Mouse (Mus musculus): ENCODE data around the gene Stk24. TPM values are rescaled to one million over a fixed set of nuclear protein-coding genes. Genes with fewer than 3 reads are reported as not detected.
A peak's percentile ranks its signal among the peaks of the same experiment; 100 is the strongest.

The Stk24 gene
- total and polyA plus RNA-seq, 3 experiments: 62.5 to 79.3 TPM; not detected in 1

GRCm38 (mm10) chr14:121365390-121365789 lies 14.4 kb downstream of the Stk24 start:
- Histone ChIP-seq H3K4me3 (ENCODE audit: control insufficient read depth in 1 of 2, insufficient read depth in 1 of 2, low read depth in 2 of 2, low read length in 2 of 2) (peak overlapping the region in 1 of 2 experiments; percentile 40; a peak in 2 of 4 replicates), H3K36me3 (ENCODE audit: control insufficient read depth in 1 of 2, insufficient read depth in 2 of 2, low read length in 2 of 2) (peaks cover 0 to 70% of the 10 kb centered on the region in 2 experiments; a peak in 3 of 4 replicates), H3K27me3 (ENCODE audit: control insufficient read depth in 1 of 2, insufficient read depth in 2 of 2, low read length in 2 of 2) (no peaks in the 10 kb centered on the region), H3K4me1 (ENCODE audit: control insufficient read depth in 1 of 2, insufficient read depth in 2 of 2, low read length in 2 of 2) (peaks cover 35 to 79% of the 10 kb centered on the region in 2 experiments), H3K79me2 (ENCODE audit: control insufficient read depth, insufficient read depth, low read length, poor library complexity) (peaks cover 89% of the 10 kb centered on the region), H3K9ac (ENCODE audit: control insufficient read depth, low read depth, low read length, poor library complexity, severe bottlenecking) (peak overlapping the region; percentile 66), H3K9me3 (replicated peaks; ENCODE audit: insufficient read depth, low read length) (no peaks in the 10 kb centered on the region), H3K27ac (ENCODE audit: control insufficient read depth, low read depth, low read length) (peak overlapping the region; percentile 91)
- DNase-seq (ENCODE audit: low read depth, low spot score): peak; percentile 91
- TF ChIP-seq ZC3H11A (IDR thresholded peaks at IDR 0.05; ENCODE audit: low read depth, low read length): no peak
- TF ChIP-seq TCF12 (IDR thresholded peaks at IDR 0.05; ENCODE audit: low read depth, low read length): peak; percentile 95
- no peak for TF ChIP-seq SMC3 (IDR thresholded peaks at IDR 0.05; ENCODE audit: low read depth, low read length)
- TF ChIP-seq TAL1 (IDR thresholded peaks at IDR 0.05; ENCODE audit: low read length): peak; percentile 89
- TF ChIP-seq ZMIZ1 (IDR thresholded peaks at IDR 0.05; ENCODE audit: low read depth, low read length): no peak
- TF ChIP-seq TBP (IDR thresholded peaks at IDR 0.05; ENCODE audit: low read depth, low read length): peak; percentile 39; the same call in 1 of the 2 replicates
- peak; percentile 90 for TF ChIP-seq ETS1 (IDR thresholded peaks at IDR 0.05; ENCODE audit: low read depth, low read length)
- peak; percentile 32; the same call in 1 of the 2 replicates for TF ChIP-seq HCFC1 (IDR thresholded peaks at IDR 0.05; ENCODE audit: low read depth, low read length)
- no peak for TF ChIP-seq USF1 (IDR thresholded peaks at IDR 0.05; ENCODE audit: low read depth, low read length)
- TF ChIP-seq EP300 (IDR thresholded peaks at IDR 0.05; ENCODE audit: low read depth in 1 of 2, low read length in 2 of 2): peak; percentile 94 to 95
- TF ChIP-seq RCOR1 (IDR thresholded peaks at IDR 0.05; ENCODE audit: low read depth, low read length): peak; percentile 76
- no peak for TF ChIP-seq JUND (IDR thresholded peaks at IDR 0.05; ENCODE audit: low read depth, low read length)
- no peak for TF ChIP-seq MAFK (IDR thresholded peaks at IDR 0.05; ENCODE audit: borderline replicate concordance, low read depth, low read length)
- TF ChIP-seq UBTF (IDR thresholded peaks at IDR 0.05; ENCODE audit: borderline replicate concordance, insufficient read depth, low read depth, low read length): no peak
- TF ChIP-seq GATA1 (IDR thresholded peaks at IDR 0.05; ENCODE audit: low read depth, low read length): peak; percentile 94
- TF ChIP-seq MXI1 (IDR thresholded peaks at IDR 0.05; ENCODE audit: low read depth, low read length): peak; percentile 90
- TF ChIP-seq MYC (IDR thresholded peaks at IDR 0.05; ENCODE audit: low read depth, low read length): peak; percentile 79
- peak; percentile 81 for TF ChIP-seq MAX (IDR thresholded peaks at IDR 0.05; ENCODE audit: low read length)
- TF ChIP-seq SIN3A (IDR thresholded peaks at IDR 0.05; ENCODE audit: low read length): peak; percentile 88
- TF ChIP-seq MAZ (IDR thresholded peaks at IDR 0.05; ENCODE audit: low read depth, low read length): no peak; the same call in 1 of the 2 replicates
- TF ChIP-seq POLR2A (IDR thresholded peaks at IDR 0.05; ENCODE audit: control insufficient read depth in 1 of 2, insufficient read depth in 1 of 2, low read depth in 1 of 2, low read length in 2 of 2, poor library complexity in 1 of 2): no peak; a peak in 1 of 4 replicates

DNA sequence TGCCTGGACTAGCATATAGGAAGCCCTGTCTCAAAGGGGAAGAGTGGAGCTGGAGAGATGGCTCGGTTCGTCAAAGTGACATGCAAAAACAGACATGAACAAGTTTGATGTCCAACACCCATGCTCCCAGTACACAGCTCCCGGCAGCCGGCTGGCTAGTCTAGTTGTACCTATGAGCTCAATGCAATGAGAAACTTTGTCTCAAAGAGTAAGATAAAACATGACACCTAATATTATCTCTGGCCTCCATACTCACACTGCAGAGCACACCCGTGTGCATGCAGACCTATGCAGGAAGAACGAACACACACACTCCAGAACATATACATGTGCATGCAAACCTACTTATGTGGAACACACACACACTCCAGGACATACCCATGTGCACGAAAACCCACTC lies 15.5 kb downstream of the Stk24 start:
- H3K4me3 ChIP-seq (ENCODE audit: control insufficient read depth in 1 of 2, insufficient read depth in 1 of 2, low read depth in 2 of 2, low read length in 2 of 2): no peak overlapping the region
- H3K4me1 ChIP-seq (ENCODE audit: control insufficient read depth in 1 of 2, insufficient read depth in 2 of 2, low read length in 2 of 2): peaks cover 39 to 81% of the 10 kb centered on the region in 2 experiments
- peaks cover 0 to 71% of the 10 kb centered on the region in 2 experiments; a peak in 3 of 4 replicates for H3K36me3 ChIP-seq (ENCODE audit: control insufficient read depth in 1 of 2, insufficient read depth in 2 of 2, low read length in 2 of 2)

More for the DNA sequence above, 15.5 kb downstream of the Stk24 start:
- Histone ChIP-seq H3K9me3 (replicated peaks; ENCODE audit: insufficient read depth, low read length) (no peaks in the 10 kb centered on the region), H3K9ac (ENCODE audit: control insufficient read depth, low read depth, low read length, poor library complexity, severe bottlenecking) (no peak overlapping the region), H3K27me3 (ENCODE audit: control insufficient read depth in 1 of 2, insufficient read depth in 2 of 2, low read length in 2 of 2) (no peaks in the 10 kb centered on the region), H3K79me2 (ENCODE audit: control insufficient read depth, insufficient read depth, low read length, poor library complexity) (peaks cover 80% of the 10 kb centered on the region), H3K27ac (ENCODE audit: control insufficient read depth, low read depth, low read length) (peak overlapping the region; percentile 91)
- TF ChIP-seq MAX (IDR thresholded peaks at IDR 0.05; ENCODE audit: low read length): no peak
- TF ChIP-seq MXI1 (IDR thresholded peaks at IDR 0.05; ENCODE audit: low read depth, low read length): peak; percentile 35; the same call in 1 of the 2 replicates
- no peak for TF ChIP-seq RAD21 (IDR thresholded peaks at IDR 0.05; ENCODE audit: low read depth, low read length)
- 0 out of 2 replicates have a peak, but pooled peaks have one; percentile 25 for TF ChIP-seq GATA1 (IDR thresholded peaks at IDR 0.05; ENCODE audit: low read depth, low read length)
- no peak for TF ChIP-seq POLR2AphosphoS2 (IDR thresholded peaks at IDR 0.05; ENCODE audit: low read length)
- peak; percentile 30 for TF ChIP-seq TAL1 (IDR thresholded peaks at IDR 0.05; ENCODE audit: low read length)
- TF ChIP-seq UBTF (IDR thresholded peaks at IDR 0.05; ENCODE audit: borderline replicate concordance, insufficient read depth, low read depth, low read length): no peak
- TF ChIP-seq TCF12 (IDR thresholded peaks at IDR 0.05; ENCODE audit: low read depth, low read length): peak; percentile 16; the same call in 1 of the 2 replicates
- TF ChIP-seq MAZ (IDR thresholded peaks at IDR 0.05; ENCODE audit: low read depth, low read length): no peak
- TF ChIP-seq USF1 (IDR thresholded peaks at IDR 0.05; ENCODE audit: low read depth, low read length): no peak
- no peak for TF ChIP-seq ZNF384 (IDR thresholded peaks at IDR 0.05; ENCODE audit: low read depth, low read length)
- TF ChIP-seq ETS1 (IDR thresholded peaks at IDR 0.05; ENCODE audit: low read depth, low read length): 0 out of 2 replicates have a peak, but pooled peaks have one; percentile 26
- TF ChIP-seq EP300 (IDR thresholded peaks at IDR 0.05; ENCODE audit: low read depth in 1 of 2, low read length in 2 of 2): peak in 1 of 2 experiments; percentile 28; a peak in 1 of 4 replicates
- peak; percentile 31 for DNase-seq (ENCODE audit: low read depth, low spot score)
